Mouse (Mus musculus): Measurements from ENCODE around the gene Atp1a2.

DNA sequence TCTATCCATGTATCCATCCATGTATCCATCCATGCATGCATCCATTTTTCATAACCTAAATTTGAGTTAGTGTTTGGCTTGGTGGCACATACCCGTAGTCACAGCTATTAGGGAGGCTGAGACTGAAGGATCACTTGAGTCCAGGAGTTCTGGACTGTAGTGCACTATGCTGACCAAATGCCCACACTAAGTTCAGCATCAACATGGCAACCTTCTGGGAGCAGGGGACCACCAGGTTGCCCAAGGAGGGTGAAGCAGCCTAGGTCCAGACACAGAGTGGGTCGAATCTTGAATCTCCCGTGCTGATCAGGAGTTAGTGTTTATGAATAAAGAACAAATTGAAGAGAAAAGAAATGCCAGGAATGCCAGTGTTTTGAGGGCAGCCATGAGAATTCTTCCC lies 26.7 kb downstream of the Atp1a2 start:
- TF ChIP-seq CTCF (IDR thresholded peaks at IDR 0.05; ENCODE audit: insufficient read depth, low read length) (no peak), POLR2A (IDR thresholded peaks at IDR 0.05; ENCODE audit: borderline replicate concordance, extremely low read depth, low read depth, low read length) (no peak)
